Mouse (Mus musculus) kidney, adult 9 months (tissue): ENCODE results near the gene Capn9.

Experiments
- DNase-seq: peaks from one replicate; pipeline ENCODE4 v3.0.0; 2022

Gene Capn9

DNA sequence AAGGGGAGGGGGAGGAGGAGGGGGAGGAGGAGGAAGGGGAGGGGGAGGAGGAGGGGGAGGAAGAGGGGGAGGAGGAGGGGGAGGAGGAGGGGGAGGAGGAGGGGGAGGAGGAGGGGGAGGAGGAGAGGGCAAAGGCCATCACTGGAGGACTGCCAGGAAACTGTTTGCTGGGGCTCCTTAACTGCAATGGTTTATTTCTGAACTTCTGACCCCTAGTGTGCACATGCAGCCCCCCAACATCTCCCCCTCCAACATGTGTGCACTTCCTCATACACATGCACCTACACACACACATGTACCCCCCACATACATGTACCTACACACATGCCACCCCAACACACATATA lies 3.5 kb upstream of the Capn9 start:
- DNase-seq: no peak

DNA sequence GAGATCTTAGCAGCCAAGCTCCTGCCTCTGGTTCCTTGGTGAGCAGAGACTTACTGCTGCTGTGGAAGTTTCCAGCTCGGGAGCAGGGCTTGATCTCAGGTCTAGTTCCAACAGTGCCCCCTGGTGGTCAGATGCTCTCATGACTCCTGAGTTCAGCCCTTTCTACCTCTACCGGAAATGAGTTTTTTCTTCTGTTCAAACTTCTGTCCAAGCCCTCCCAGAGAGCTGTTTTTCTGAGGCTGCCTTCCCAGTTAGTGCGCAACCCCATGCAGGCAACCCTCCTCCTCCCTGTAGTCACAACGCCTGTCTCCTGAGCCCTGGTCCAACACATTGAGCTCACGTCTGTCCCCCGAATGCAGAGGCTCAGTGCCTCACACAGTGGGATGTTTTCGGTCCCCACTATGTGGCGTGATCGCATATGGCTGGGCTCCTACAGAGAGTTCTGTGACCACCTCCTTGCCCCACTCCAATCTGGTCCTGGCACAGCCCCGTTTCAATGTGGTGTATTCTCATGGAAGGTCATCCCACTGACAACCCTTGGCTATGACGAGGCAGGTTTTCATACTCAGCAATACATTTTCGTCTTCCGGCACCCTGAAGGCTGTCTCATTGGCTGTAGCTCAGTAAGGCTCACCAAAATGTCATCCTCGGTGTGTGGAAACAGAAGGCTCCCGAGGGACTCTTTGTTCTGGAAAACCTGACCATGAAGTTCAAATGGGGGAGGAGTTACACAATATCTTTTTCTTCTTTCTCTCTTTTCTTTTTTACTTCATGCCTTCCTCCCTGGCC lies 2.2 kb upstream of the Capn9 start:
- peak; percentile 93 for DNase-seq

DNA sequence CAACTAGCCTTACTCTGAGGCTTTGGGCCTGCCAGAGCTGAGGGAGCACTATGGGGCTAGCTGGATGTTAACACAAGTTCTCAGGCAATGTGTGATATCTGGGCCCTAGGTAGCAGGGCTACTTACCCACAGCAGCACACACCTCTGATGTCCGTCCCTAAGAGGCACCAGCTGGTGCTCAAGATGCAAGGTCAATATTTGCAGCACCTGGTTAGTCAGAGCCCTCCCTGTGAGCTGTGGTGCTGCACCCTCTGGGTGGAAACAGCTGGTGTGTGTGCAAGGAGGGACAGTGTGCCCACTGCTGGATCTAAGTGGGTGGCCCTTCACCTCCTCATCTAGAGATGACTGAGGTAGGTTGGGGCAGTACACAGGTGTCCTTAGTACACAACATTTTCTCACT lies 840 bp downstream of the Capn9 start:
- no peak for DNase-seq

DNA sequence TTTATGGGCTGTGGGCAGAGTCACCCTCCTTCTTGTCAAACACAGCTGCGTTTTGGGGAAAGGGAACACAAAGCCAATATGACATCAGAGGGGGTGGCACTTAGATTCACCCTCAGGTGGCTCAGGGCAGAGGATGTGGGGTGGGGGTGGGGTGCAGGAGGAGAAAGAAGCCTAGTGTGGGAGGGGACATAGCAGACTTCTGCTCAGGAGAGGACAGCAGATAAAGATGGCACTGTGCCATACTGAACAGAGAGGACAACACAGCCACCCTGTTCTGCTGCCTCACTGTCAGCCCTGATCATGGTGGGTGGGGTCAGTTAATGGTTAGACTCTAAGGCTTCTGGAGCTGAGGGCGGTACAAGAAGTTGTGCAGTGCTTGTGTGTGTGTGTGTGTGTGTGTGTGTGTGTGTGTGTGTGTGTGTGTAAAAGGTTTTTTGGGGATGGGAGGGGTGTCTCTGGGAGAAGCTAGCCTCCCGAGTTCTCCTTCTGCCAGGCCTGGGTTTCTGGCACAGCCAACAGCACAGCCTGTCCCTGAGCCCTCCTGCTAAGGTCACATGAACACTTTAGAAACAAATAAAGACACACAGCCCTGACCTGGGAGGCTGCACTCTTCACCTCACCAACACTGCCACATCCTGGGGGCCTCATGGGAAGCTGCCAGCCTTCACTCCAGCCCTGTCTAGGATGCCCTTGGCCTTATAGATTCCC lies 10.0 kb downstream of the Capn9 start:
- DNase-seq: no peak

DNA sequence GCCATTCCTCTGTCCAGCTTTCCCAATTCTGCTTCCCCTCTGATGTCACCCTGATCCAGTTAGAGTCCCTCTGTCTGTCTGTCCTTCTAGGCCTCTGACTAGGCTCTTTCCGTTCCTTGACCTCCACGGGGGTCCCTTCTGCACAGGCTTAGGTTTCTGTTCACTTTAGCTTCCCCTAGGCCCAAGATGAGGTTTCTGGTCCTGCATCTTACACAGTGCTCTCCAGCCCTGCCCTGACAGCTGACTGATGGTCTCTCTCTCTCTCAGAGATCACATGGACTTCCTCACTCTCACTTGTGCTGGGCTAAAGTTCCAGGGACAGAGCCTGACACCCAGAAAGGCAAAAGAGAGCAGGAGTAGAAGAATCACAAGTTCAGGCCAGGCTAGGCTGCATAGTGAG lies 10.6 kb downstream of the Capn9 start:
- no peak for DNase-seq

DNA sequence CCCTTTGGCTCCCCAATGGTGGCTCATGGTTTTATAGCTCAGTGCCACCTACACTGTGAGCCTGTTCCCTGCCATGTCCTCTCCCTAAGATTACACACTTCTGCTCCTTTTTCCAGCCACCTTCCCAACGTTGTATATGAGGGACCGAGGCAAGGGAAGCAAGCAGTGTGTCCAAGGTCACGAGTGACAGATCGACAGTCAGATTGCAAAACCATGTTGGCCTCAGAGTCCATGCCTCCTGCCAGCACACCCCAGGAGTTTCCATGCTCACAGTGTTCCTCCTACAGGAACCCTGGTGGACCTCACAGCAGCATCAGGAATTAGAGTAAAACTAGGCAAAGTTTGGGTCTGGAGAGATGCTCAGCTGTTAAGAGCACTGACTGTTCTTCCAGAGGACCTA lies 13.5 kb downstream of the Capn9 start:
- DNase-seq: no peak

DNA sequence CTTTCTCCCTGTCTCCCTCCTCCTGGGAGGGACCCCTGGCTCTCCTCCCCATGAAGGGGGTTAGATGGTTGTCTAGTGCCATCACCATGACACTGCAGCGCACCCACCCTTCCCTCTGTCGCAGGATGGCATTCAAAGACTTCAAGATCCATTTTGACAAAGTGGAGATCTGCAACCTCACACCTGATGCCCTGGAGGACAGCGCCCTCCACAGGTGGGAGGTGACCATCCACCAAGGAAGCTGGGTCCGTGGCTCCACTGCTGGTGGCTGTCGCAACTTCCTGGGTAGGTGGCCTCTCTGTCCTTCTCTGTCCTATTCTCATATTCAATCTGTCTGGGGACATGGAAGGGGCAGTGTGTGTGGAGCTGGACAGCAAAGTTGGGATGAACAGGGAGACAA lies 28.2 kb downstream of the Capn9 start:
- DNase-seq: no peak

DNA sequence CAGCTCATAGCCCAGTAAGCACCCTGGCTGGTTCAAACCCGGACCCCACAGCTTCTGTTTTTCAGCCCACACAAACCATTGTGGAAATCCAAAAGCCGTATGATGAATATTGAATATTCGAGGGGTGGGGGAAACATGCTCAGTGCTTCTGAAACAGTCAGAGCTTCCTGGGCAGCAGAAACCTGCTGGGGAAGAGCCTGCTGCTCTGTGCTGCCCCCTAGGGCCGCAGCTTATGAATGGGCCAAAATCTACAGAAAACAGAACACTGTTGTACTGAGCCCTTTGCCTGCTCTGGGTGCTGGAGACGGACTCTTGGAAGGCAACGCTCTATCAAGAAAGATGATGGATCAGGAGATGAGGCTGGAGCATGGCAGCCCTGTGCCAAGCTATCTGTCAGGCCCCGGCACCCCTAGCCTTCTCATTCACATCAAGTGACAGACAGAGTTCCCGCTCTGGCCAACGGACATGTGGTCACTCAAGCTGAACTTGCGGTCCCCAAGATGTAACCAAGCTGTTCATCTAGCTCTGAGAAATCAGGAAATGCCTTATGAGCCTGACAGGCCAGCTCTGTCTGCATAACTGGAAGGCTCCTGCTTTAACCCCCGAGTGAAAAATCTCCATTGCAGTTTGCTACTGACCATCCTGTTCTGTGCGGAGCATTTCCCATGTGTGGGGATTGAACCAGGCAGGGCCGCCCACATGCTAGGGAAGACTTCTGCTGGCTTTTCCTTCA lies 32.5 kb downstream of the Capn9 start:
- no peak for DNase-seq

DNA sequence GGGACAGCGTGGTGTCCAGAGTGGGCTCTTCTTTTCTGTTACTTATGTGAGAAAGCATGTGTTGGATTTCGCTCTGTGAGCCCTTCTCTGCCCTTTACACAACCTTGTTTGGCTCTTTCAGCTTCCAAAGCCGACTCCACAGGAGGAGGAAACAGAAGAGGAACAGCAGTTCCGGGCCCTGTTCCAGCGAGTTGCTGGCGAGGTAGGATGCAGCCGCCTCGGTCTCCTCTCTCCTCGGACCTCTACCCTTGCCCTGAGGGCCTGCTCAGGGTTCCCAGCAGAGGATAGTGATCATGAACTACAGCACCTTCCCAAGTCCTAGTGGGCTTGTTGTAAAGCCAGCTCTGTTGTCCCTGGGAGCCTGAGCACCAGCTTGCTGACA lies 33.1 kb downstream of the Capn9 start:
- DNase-seq: no peak

DNA sequence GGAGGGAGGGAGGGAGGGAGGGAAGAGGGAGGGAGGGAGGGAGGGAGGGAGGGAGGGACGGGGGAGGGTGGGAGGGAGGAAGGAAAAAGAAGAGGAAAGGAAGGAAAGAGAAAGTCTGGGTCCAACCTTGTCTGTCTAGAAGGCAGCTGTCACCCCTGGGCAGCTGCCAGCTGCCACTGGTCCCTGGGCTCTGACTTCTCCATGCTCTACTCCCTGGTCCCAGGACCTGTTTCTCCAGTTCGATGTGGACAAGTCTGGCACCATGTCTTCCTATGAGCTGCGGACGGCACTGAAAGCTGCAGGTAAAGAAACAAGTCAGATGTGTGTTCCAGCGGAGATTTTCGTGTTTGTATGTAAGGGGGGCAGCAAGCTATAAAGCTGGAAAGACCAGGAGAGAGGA lies 38.4 kb downstream of the Capn9 start:
- DNase-seq: no peak

DNA sequence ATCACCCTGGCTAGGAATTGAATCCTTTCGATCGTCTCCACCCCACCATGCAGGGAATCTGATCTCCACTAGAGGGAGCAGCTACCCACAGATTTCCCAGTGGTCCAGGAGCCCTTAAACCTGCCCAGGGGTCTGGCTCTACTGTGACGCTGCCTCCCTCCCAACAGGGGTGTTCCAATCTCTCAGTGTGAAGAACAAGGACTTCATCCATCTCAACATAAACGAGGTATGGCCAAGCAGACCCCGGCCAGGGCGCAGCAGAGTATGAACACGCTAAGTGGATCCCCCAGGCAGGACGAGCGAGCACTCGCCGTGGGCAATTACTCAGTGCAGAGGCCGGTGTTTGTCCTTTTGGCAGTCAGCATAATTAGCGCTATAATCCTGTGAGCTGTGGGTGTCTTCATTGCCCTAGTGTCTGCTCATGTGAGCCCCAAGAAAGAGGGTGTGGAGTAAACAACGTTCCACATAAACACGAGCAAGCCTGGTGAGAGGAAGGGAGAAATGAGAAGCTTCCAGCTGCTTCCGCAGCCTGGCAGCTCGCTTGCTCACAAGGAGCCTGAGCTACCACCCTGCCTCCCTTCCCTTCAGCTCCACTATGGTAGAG lies 41.5 kb downstream of the Capn9 start:
- DNase-seq: peak; percentile 78

DNA sequence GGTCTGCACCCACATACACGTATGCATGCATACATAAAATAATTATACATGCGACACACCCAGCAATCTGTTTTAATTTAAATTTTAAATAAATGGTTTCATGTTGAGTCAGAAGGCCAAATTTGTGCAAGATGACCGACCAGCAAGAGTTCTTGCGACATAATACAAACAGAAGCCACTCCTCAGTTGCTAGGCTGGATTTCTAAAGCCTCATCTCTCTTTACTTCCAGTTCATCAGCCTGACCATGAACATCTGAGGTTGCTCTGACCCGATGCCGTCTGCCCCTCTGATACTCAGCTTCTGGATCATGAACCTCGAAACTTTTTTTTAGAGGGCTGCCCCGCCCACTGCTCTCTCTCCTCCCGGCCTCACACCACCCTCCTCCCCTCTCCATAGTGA lies 42.3 kb downstream of the Capn9 start:
- no peak for DNase-seq

DNA sequence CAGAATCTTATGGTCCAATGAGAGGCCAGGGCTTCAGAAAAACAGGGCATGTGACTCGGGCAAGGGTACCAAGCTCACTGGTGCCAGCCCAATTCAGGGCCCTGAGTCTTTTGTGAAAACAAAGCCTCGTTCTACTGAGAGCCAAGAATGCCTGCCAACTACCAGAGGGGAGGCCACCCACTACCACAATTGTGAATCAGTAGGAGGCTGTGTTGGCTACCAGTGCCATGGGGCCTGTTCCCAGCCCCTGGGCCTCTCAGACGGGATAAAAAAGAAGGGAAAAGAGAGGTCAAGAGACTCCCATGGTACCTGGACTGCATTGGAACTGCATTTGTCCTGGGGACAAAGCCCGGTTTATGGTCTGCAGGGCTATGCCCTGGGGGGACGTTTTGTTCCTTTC lies 45.3 kb downstream of the Capn9 start:
- no peak for DNase-seq

DNA sequence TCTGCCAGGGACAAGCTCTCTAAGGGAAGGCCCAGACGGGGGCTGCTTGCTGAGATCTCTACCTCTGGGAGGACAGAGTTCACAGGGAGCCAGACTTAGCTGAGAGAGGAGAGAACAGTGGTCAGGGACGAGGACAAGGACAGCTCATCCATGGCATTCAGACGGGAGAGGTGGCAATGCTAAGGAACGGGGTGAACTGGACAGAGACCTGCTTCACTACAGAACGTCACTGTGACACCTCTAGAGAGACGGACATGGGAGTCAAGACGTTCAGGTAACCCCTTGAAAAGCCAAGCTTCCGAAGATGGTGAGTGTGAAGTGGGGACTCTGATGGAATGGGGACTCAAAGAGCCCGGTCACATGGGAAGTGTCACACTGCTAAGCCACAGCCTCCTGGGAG lies 50.3 kb downstream of the Capn9 start:
- DNase-seq: no peak

DNA sequence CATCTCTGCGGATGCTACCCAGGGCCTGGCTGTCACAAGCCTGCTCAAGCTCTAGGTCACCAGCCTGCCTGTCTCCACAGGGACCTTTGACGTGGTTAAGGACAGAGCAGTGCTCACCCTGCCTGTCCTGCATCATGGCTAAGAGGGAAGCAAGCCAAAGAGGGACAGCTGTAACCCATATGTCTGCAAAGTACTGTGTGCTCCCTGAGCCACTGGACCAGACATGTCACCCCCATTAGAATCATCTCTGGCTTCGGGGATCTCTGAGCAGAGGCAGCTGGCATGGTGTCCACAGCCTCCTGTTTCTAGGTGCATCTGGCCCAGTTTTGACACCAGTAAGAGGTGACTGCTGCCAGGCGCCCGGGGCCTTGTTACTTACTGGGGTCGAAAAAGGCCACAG lies 54.6 kb downstream of the Capn9 start:
- no peak for DNase-seq

DNA sequence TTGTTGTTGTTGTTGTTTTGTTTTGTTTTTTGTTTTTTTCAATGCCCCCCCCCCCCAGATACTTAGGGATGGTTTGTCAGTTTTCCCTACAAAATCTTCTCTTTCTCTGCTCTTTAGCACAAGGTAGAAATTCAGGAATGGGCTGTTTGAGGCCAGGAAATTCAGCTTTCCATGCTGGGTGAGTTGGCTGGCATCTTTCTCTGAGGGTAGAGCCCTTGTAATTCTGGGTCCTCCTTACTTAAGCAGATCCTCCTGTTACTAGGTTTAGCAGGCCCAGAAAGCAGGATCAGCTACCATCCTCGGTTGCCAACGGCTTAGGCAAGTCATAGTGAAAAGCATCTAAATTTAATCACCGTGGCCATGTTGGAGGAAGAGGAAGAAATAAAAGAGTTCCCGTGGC lies 55.0 kb downstream of the Capn9 start:
- DNase-seq: no peak

DNA sequence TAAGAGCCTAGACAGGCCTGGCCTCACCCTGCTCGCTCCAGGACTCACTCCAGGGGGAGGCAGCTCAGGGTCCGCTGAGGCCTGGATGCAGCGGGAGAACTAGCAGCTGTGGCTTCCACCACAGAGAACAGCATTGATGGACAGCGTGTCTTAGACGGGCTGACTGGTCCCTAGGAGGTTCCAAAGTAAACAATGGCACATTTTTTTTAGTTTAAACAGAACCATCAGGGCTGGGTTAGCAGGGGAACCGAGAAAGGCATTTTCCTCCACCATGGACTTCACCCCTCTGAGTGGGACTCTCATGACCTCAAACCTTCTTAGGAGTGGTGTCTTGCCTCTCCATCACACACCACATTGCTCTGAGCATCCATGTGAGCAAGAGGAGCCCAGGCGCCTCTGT lies 56.1 kb downstream of the Capn9 start:
- DNase-seq: no peak

DNA sequence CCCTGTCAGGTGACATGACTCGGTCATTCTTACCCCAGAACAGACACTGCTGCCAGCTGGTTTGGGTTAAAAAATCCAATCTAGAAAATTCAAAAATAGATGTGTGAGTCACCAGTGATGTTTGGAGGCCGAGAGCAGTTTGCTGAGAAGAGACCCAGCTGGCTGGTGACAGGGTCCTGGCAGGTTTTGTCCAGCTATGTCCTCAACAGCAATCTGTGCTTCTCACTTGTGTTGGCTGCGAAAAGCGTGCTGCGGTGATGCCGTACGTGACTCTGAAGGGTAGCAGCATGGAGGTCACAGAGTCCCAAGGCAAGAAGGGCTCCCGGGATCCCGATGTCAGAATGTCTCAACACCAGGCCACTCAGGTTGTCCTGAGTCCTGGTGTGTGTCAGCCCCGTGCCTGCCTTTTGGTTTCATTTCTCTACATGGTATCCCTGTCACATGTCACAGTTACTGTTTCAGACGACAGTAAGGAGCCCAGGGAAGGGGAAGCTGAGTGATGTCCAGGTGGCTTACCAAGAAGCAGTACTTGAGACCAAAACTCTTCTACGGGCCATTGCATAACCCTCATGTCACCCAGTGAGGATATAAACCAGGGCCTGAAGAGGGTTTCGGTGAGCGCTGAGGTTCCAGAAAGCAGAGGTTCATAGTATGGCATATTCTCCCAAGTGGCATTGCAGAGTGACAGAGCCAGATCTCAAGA lies 57.2 kb downstream of the Capn9 start:
- DNase-seq: peak; percentile 45

DNA sequence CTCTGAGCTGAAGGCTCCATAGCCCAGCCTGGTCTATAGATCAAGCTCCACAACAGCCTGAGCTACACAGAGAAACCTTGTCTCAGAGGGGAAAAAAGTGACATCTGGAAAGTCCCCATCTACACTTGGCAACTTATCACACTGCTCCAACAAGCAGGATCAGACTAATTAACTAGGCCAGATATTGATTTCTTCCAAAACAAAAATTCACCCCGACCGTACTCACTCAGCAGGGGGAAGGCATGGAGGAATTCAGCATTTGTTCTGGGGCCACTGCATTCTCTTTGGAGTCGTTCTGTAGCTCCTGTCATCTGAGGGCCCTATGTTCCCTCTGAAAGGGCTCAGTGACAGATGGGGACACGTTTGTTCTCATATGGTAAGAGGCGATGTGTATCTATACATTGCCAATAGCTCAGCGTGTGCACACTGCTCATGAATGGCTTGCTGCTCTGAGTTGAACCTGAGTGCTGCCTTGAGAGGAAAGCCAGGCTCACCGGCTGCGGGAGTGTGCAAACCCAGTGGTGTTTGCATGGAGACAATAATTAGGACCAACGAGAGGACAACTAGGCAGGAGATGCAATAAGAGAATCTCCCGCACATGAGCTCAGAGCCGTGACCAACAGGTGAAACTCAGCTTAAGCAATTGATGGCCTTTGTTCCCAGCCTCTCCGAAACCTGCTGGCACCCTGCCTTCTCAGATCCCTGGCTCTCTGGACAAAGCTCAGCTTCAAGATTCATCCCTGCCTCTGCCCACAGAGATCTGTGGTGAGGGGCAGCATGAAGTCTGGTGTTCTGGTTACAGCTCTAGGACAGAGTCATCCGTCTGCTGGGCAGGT lies 58.7 kb downstream of the Capn9 start:
- peak; percentile 41 for DNase-seq

DNA sequence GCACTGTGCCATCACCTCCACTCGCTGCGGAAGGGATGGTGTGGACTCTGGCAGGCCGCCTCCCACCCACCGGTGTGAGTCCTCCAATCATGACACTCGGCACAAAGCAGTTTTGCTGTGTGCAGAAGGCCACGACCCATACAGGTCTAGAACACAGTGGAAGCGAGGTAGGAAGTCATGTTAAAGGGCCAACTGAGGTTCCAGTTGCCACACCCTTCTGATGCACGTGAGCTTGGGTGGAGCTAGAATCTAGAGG lies 59.3 kb downstream of the Capn9 start:
- DNase-seq: no peak

DNA sequence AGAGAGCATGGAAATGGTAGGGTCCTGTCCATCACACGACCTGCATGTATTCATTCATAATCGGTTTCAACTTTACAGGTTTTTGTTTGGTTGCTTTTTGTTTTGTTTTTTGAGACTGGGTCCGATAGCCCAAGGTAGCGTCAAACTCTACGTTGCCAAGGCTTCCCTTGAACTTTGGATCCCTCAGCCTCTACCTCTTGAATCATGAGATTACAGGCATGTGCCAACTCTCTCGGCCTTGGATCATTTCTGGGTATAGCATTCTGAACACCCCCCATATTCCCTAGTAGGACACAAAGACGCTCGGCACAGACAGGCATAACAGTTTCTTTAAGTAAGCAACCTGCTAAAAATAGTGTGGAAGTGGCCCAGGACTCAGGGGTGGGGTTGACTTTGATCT lies 65.7 kb downstream of the Capn9 start:
- DNase-seq: peak; percentile 44

DNA sequence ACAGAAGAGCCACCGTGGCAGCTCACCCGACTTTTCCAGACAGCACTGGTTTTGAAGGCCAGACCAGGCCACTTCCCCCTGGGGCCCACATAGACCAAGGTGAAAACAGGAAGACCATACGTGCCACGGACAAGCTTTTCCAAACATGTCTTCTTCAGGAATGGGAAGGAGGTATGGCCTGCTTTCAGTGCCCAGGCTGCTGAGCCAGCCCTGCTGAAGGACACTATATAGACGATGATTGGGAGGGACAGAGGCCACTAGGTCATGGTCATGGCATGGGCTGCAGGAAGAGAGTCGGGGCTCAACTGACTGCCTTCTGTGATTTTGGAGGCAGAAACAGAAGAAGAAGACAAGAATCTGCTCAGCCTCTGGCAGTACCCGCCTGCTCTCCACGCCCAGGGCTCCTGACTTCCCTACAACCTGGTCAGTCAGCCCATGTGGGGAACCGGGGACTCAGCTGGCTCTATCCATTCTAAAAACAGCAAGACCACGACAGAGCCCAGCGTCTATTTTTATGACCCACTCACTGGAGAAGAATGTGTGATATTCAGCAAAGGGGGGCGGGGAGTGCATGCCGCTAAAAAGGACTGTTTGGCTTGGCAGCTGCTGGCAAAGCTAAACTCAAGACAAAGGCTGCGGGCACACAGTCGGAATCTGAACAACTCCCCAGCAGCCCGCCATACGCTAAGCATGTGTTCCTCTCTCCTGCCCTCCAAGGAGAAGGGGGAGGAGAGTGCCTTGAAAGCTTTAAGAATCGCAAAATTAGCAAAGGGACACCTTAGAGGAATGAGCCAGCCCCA lies 67.8 kb downstream of the Capn9 start:
- peak; percentile 54 for DNase-seq
